Mouse (Mus musculus): ENCODE data around the gene Bcat1. TPM values are rescaled to one million over a fixed set of nuclear protein-coding genes. Genes with fewer than 3 reads are reported as not detected.
"Not testable (repeated sequence)": the region's sequence is repeated elsewhere in the genome, so short reads cannot be mapped to it uniquely, and the experiment has no call there.

The Bcat1 gene
- polyA plus RNA-seq, 1 experiment from 2014 or later, result 1.2 TPM

DNA sequence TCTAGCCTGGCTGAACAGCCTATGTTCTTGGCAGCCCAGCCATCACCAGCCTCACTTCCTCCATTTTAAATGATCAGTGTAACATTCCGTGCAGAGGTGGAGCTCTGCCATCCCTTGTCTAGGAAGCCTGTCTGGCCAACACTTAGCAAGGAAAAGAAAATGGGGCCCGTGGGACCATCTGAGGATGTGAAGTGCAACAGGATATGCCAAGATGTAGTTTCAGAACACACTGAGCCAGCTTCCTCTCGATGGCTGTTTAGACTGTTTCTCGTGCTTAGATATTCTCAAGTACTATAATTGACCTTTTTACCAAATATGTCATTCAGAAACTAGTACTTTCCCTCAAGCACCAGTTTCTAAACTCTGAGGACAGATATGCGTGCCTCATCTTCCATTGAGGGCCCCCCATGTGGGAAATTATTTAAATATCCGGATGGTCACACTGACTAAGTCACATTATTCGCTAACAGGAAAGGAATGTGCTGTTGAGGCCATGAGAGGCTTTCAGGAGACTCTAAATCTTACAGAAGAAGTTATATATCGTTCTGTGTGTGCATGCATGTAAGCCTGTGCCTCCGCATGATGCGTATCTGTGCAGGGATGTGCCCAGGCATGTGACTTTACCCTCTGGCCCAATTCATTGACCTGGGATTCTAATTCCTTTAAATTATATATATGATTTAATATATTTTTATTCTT lies 28.4 kb upstream of the Bcat1 start:
- 57% methylated on average over 10 of the region's 10 CpGs for WGBS (ENCODE audit: insufficient replicate concordance)
- H3K9me3 ChIP-seq (replicated peaks; ENCODE audit: control insufficient read depth, low read length), result no peaks in the 10 kb centered on the region
- H3K4me3 ChIP-seq (ENCODE audit: low read depth, low read length), result no peak overlapping the region
- no peaks in the 10 kb centered on the region for H3K36me3 ChIP-seq (ENCODE audit: control insufficient read depth, insufficient read depth)
- H3K4me1 ChIP-seq (ENCODE audit: control insufficient read depth, low read depth, low read length), result no peaks in the 10 kb centered on the region
- H3K27me3 ChIP-seq (ENCODE audit: control insufficient read depth, insufficient read depth, low read depth, low read length), result no peaks in the 10 kb centered on the region
- no peak overlapping the region for H3K27ac ChIP-seq (ENCODE audit: low read length)
- no peak overlapping the region for H3K4me2 ChIP-seq (ENCODE audit: low read depth, low read length)
- H3K9ac ChIP-seq (ENCODE audit: low read depth, low read length), result no peak overlapping the region
- no peak for ATAC-seq (ENCODE audit: low read depth)

GRCm38 (mm10) chr6:145100923-145101322 lies 24.9 kb upstream of the Bcat1 start:
- Histone ChIP-seq H3K27me3 (ENCODE audit: control insufficient read depth, insufficient read depth, low read depth, low read length) (no peaks in the 10 kb centered on the region), H3K9me3 (replicated peaks; ENCODE audit: control insufficient read depth, low read length) (no peaks in the 10 kb centered on the region), H3K27ac (ENCODE audit: low read length) (no peak overlapping the region), H3K9ac (ENCODE audit: low read depth, low read length) (no peak overlapping the region), H3K4me1 (ENCODE audit: control insufficient read depth, low read depth, low read length) (no peaks in the 10 kb centered on the region), H3K4me3 (ENCODE audit: low read depth, low read length) (no peak overlapping the region), H3K36me3 (ENCODE audit: control insufficient read depth, insufficient read depth) (no peaks in the 10 kb centered on the region), H3K4me2 (ENCODE audit: low read depth, low read length) (no peak overlapping the region)
- WGBS (ENCODE audit: insufficient replicate concordance), result 22% methylated on average over 9 of the region's 9 CpGs
- ATAC-seq (ENCODE audit: low read depth), result no peak

- H3K9ac ChIP-seq (ENCODE audit: low read depth, low read length), result no peak overlapping the region
- H3K9me3 ChIP-seq (replicated peaks; ENCODE audit: control insufficient read depth, low read length), result no peaks in the 10 kb centered on the region
- no peak for ATAC-seq (ENCODE audit: low read depth)
- no peaks in the 10 kb centered on the region for H3K36me3 ChIP-seq (ENCODE audit: control insufficient read depth, insufficient read depth)
- H3K27ac ChIP-seq (ENCODE audit: low read length), result no peak overlapping the region
- no peak overlapping the region for H3K4me3 ChIP-seq (ENCODE audit: low read depth, low read length)
- H3K4me2 ChIP-seq (ENCODE audit: low read depth, low read length), result no peak overlapping the region
- WGBS (ENCODE audit: insufficient replicate concordance), result 56% methylated on average over 4 of the region's 4 CpGs
- no peaks in the 10 kb centered on the region for H3K27me3 ChIP-seq (ENCODE audit: control insufficient read depth, insufficient read depth, low read depth, low read length)
- no peaks in the 10 kb centered on the region for H3K4me1 ChIP-seq (ENCODE audit: control insufficient read depth, low read depth, low read length)
Observed at GRCm38 (mm10) chr6:145094431-145094830, 18.4 kb upstream of the Bcat1 start.

DNA sequence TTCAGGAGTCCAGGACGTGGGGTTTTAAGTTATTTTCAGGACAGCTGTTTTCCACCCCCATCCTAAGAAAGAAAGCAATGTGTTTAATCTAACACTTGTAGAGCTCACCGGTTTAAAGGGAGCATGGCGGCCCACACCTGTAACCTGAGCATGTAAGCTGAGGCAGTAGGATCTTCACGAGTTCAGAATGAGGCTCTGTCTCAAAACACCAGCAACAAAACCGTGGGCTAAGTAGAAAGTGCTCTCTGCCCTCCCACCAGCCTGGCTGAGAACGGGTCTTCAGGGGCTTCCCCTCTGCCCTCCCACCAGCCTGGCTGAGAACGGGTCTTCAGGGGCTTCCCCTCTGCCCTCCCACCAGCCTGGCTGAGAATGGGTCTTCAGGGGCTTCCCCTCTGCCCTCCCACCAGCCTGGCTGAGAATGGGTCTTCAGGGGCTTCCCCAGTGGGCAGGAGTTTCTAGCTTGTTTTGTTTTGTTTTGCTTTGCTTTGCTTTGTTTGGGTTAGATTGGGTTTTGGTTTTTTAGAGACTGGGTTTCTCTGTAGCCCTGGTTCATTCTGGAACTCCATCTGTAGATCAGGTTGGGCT lies 17.1 kb upstream of the Bcat1 start:
- 47% methylated on average over 7 of the region's 7 CpGs for WGBS (ENCODE audit: insufficient replicate concordance)
- ATAC-seq (ENCODE audit: low read depth); H3K4me1 ChIP-seq (ENCODE audit: control insufficient read depth, low read depth, low read length): not testable (repeated sequence)

GRCm38 (mm10) chr6:145091998-145092397 lies 16.0 kb upstream of the Bcat1 start:
- Histone ChIP-seq H3K27ac (ENCODE audit: low read length) (no peak overlapping the region), H3K4me3 (ENCODE audit: low read depth, low read length) (no peak overlapping the region), H3K27me3 (ENCODE audit: control insufficient read depth, insufficient read depth, low read depth, low read length) (no peaks in the 10 kb centered on the region), H3K4me2 (ENCODE audit: low read depth, low read length) (no peak overlapping the region), H3K36me3 (ENCODE audit: control insufficient read depth, insufficient read depth) (no peaks in the 10 kb centered on the region), H3K9ac (ENCODE audit: low read depth, low read length) (no peak overlapping the region), H3K4me1 (ENCODE audit: control insufficient read depth, low read depth, low read length) (no peaks in the 10 kb centered on the region; the same call in 1 of the 2 replicates), H3K9me3 (replicated peaks; ENCODE audit: control insufficient read depth, low read length) (no peaks in the 10 kb centered on the region)
- WGBS (ENCODE audit: insufficient replicate concordance), result 65% methylated on average over 7 of the region's 7 CpGs
- no peak for ATAC-seq (ENCODE audit: low read depth)

More for the DNA sequence above, 17.1 kb upstream of the Bcat1 start:
- H3K4me2 ChIP-seq (ENCODE audit: low read depth, low read length); H3K9me3 ChIP-seq (replicated peaks; ENCODE audit: control insufficient read depth, low read length); H3K36me3 ChIP-seq (ENCODE audit: control insufficient read depth, insufficient read depth); H3K9ac ChIP-seq (ENCODE audit: low read depth, low read length); H3K27me3 ChIP-seq (ENCODE audit: control insufficient read depth, insufficient read depth, low read depth, low read length); H3K27ac ChIP-seq (ENCODE audit: low read length); H3K4me3 ChIP-seq (ENCODE audit: low read depth, low read length): not testable (repeated sequence)

- whole genome bisulfite sequencing (ENCODE audit: insufficient replicate concordance), result 49% methylated on average over 5 of the region's 5 CpGs
- no peak overlapping the region for H3K9ac ChIP-seq (ENCODE audit: low read depth, low read length)
- no peaks in the 10 kb centered on the region for H3K27me3 ChIP-seq (ENCODE audit: control insufficient read depth, insufficient read depth, low read depth, low read length)
- 0 out of 2 replicates have a peak overlapping the region, but pooled peaks have one; percentile 15 for H3K27ac ChIP-seq (ENCODE audit: low read length)
- H3K36me3 ChIP-seq (ENCODE audit: control insufficient read depth, insufficient read depth), result no peaks in the 10 kb centered on the region
- no peaks in the 10 kb centered on the region; the same call in 1 of the 2 replicates for H3K4me1 ChIP-seq (ENCODE audit: control insufficient read depth, low read depth, low read length)
- no peak overlapping the region for H3K4me2 ChIP-seq (ENCODE audit: low read depth, low read length)
- no peaks in the 10 kb centered on the region for H3K9me3 ChIP-seq (replicated peaks; ENCODE audit: control insufficient read depth, low read length)
- no peak for ATAC-seq (ENCODE audit: low read depth)
- H3K4me3 ChIP-seq (ENCODE audit: low read depth, low read length), result no peak overlapping the region
Observed at GRCm38 (mm10) chr6:145090928-145091327, 14.9 kb upstream of the Bcat1 start.

- Histone ChIP-seq H3K4me1 (ENCODE audit: control insufficient read depth, low read depth, low read length) (no peaks in the 10 kb centered on the region; the same call in 1 of the 2 replicates), H3K4me3 (ENCODE audit: low read depth, low read length) (no peak overlapping the region), H3K36me3 (ENCODE audit: control insufficient read depth, insufficient read depth) (no peaks in the 10 kb centered on the region), H3K27me3 (ENCODE audit: control insufficient read depth, insufficient read depth, low read depth, low read length) (no peaks in the 10 kb centered on the region), H3K9ac (ENCODE audit: low read depth, low read length) (no peak overlapping the region), H3K9me3 (replicated peaks; ENCODE audit: control insufficient read depth, low read length) (no peaks in the 10 kb centered on the region), H3K4me2 (ENCODE audit: low read depth, low read length) (no peak overlapping the region), H3K27ac (ENCODE audit: low read length) (0 out of 2 replicates have a peak overlapping the region, but pooled peaks have one; percentile 15)
- peak; percentile 37; the same call in 1 of the 2 replicates for ATAC-seq (ENCODE audit: low read depth)
- WGBS (ENCODE audit: insufficient replicate concordance), result 32% methylated on average over 6 of the region's 6 CpGs
Observed at GRCm38 (mm10) chr6:145090201-145090863, 14.3 kb upstream of the Bcat1 start.

DNA sequence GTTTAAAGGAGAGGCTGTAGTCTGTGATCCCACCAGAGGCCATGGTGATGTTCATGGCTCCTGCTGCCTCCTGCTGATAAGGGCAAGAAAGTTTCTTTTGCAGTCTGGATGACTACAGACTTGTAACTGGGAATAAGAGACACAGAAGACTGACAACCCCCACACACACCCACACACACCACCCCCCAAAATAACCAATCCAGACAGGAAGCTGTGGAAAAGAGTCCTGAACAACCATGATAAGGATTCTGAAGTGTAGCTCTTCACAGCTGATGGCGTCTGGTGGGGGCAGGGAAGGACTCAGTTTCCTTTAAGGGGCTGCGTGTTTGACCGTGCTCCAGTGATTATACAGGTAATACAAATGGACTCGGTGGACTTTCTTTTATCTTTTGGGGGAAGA lies 13.4 kb upstream of the Bcat1 start:
- 17% methylated on average over 4 of the region's 4 CpGs for WGBS (ENCODE audit: insufficient replicate concordance)
- Histone ChIP-seq H3K27ac (ENCODE audit: low read length) (no peak overlapping the region), H3K9ac (ENCODE audit: low read depth, low read length) (no peak overlapping the region), H3K27me3 (ENCODE audit: control insufficient read depth, insufficient read depth, low read depth, low read length) (no peaks in the 10 kb centered on the region), H3K4me1 (ENCODE audit: control insufficient read depth, low read depth, low read length) (no peaks in the 10 kb centered on the region; the same call in 1 of the 2 replicates), H3K4me2 (ENCODE audit: low read depth, low read length) (no peak overlapping the region), H3K36me3 (ENCODE audit: control insufficient read depth, insufficient read depth) (no peaks in the 10 kb centered on the region), H3K4me3 (ENCODE audit: low read depth, low read length) (no peak overlapping the region), H3K9me3 (replicated peaks; ENCODE audit: control insufficient read depth, low read length) (no peaks in the 10 kb centered on the region)
- 0 out of 2 replicates have a peak, but pooled peaks have one; percentile 32 for ATAC-seq (ENCODE audit: low read depth)

Measured in liver, embryonic 16.5 days (tissue).